Mouse (Mus musculus) R1 (cell line): Measurements from ENCODE around the gene Rufy1.
"Not testable (repeated sequence)": the region's sequence is repeated elsewhere in the genome, so short reads cannot be mapped to it uniquely, and the experiment has no call there.

ENCODE experiments used
- DNase-seq: peaks from one replicate; pipeline ENCODE4 v3.0.0-alpha.2; 2018; ENCODE audit warnings: low read depth, low spot score

Rufy1 gene

DNA sequence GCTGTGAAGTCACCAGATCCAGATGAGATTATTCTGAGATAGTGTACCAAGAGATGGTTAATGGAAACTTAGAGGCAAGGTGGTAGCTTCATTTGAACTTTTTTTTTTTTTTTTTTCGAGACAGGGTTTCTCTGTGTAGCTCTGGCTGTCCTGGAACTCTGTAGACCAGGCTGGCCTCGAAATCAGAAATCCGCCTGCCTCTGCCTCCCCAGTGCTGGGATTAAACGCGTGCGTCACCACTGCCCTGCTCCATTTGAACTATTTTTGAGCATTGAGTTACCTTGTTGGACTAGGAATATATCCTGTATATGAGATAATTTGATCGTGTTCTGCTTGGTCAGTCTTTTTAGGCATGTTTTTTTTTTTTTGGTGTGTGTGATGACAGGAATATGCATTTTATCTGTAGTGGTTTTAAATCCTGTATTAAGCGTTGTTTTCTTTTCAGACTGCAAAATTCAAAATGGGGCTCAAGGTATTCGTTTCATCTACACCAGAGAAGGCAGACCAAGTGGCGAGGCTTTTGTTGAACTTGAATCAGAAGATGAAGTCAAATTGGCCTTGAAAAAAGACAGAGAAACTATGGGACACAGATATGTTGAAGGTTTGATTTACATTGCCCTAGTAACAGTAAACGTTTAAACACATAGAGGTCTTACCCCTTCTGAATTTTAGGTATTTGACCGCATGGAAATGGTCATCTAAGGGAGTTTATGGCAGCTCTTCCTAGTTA lies 51.7 kb downstream of the Rufy1 start:
- DNase-seq, result no peak

DNA sequence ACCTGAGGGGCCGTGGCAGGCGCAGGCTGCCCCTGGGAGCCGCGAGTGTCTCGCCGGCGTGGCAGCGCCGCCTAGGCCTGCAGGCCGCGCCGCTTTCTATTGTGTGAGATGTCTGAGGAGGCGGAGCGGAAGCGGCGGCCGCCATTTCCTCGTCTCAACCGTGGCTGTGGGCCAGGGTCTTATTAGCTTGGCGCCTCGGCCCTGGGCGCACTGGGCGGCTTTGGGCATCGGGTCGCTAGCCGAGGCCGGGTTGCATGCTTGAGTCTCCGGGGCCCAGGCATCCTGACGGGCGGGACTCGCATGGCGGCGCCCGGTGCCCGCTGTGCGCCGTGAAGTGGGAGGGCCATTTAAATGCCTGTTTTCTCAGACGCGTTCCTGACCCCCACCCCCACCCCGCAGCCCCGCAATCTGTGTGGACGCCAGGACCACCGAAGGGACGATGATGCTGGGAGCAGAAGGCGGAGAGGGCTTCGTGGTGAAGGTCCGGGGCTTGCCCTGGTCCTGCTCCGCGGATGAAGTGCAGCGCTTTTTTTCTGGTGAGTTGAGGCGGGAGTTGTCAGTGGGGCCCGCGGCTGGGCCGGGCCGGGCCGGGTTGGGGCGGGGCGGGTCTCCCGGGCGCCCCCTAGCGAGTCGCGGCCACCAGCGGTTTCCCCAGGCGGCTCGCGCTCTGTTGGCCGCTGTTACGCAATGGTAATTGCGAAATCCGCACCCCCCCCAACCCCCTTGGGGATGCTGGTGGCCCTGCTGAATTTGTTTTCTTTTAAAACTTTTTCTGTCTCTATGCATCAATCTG lies 52.8 kb downstream of the Rufy1 start:
- peak; percentile 76 for DNase-seq

DNA sequence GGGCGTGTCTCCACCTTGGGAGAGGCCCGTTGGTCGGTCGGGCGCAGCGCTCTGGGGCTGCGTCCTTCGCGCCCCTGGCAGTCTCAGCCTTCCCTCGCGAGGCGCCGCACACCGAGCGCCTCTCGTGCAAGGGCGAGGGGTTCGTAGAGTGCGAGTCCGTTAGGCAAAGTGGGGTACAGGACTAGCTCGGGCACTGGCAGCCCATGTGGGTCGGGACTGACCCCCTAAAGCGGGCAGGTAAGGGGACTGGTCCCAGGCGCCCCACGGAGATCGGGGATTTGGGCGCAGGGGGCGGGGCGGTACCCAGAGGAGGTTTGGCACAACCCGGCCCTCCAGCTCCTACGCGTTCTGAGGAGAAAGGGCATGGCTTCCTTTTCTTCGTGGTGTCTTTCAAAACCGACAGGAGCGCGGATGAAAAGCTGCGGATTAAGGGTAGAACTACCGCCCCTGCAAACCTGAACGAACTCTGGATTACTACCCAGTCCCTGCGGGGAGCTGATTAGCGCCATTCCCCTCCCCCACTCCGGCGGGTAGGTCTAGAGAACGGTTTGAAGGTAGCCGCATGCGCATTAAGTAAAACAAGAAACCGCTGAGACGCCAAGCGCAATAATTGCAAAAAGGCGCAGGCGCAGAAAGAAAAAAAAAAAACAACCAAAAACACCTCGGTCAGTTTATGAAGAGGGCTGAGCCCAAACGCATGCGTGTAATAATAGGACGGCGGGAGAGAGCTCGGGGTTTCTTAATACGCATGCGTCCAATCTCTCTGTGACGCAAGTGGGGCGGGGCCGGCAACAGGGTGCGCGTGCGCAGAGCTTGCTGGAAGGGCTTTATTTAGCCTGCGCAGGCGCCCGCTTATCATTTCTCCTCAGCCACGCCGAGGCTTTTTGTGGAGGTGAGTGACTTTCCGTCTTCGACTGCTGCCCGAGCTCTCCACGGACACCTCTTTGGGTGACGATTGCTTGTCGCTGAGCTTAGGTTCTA lies 53.7 kb downstream of the Rufy1 start, which contains the start of gene Hnrnph1:
Gene Hnrnph1 (plus strand): TSS at position 80 of the 981 bp plus-strand sequence.
- DNase-seq, result peak; percentile 99

DNA sequence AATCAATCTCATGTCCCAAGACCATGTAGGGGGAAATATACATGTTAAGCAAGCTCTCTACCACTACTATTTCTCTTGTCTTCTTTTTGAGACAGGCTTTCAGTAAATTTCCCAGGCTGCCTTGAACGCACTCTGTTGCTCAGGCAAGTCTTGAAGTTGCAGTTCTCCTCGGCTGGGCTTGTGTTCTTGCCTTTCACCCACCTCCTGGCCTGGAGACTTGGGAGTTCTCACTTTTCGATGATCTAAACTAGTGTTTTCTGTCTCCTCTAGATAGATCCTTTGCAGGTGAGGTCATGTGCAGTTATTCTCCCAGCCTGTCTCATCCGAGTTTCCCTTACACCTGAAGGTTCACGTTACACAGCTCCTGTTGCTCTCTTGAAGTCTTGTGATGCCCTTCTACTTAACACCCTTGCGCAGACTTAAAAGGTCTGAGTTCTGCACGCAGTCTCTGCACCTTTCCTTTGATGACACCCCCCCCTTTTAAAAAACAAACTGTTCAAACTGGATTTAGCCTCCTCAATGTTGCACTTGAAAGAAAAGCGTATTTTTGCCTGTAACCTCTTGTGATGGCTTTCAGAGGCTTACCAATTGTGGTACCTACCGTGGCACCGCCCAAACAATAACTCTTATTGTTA lies 54.7 kb downstream of the Rufy1 start:
- no peak for DNase-seq

DNA sequence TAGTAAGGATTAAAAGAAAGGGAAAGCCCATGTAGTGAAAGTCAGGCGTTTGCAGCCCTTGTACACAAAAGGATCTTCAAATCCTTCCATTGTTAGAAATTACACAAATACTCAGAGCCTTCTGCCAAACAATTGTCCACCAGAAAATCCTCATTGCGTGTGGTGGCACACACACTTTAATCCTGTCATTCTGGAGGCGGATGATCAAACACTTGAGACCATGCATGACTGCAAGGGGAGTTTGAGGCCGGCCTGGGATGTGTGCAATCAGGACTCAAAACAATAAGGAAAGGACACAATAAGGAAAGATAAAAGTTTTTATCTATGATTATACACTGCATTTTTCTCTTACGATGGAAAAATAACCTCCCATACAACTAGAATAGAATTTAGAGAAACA lies 55.5 kb downstream of the Rufy1 start:
- no peak for DNase-seq

DNA sequence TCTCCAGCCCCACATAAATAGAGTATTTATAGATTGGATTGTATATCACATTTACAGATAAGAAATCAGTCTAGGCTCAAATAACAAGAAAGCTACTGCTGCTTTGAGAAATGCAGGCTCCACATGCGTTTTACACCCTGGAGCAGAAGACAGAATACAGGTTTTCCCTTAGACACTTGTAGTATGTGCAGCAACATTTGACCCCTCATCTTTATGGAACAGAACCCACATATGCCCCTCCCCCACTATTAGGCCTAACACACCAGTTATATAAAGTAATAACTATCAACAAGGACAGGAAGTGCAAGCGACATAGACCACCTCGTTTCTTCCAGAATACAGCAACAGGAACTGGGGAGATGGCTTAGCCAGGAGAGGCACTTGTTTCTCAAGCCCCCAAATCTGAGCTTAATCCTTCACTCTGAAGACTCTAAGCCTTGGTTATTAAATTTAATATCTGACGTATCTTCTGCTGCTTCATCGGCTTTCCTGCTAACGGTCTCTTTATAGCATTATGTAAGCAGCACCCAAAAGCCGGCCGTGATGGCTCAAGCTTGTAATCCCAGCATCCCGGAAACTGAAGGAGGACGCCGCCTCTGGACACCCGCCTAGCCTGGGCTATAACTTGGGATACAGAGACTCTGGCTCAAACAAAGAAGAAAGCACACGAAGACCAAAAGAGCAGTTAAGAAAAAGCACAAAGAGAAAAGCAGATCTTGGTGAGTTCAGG lies 56.5 kb downstream of the Rufy1 start:
- DNase-seq, result no peak

DNA sequence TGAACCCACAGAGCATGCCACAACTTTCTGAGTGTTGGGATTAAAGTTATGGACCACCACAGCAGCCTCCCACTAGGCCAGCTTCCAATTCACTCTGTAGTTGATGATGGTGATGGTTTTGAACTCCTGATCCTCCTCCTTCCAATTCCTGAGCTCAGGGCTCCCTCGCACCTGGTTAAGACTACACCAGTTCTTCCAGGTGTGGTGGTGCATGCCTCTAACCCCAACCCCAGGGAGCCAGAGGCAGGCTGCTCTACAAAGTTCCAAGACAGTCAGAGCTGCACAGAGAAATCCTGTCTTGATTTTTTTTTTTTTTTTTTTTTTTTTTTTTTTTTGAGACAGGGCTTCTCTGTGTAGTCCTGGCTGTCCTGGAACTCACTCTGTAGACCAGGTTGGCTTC lies 57.3 kb downstream of the Rufy1 start:
- DNase-seq, result no peak

DNA sequence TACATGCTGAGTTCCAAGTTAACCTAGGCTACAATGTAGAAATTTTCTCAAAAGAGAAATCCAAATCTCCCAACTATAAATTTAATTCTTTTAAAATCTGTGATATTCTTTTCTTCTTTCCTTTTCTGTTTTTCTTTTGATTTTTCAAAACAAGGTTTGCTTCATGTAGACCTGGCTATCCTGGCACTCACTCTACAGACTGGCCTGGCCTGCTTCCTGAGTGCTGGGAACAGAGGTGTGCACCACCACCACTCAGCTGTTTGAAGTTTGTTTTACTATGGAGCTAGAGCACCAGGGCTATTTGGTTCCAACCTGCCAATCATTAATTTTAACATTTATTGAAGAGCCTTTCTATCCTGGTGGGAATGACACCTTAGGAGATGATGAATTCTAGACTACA lies 57.8 kb downstream of the Rufy1 start:
- no peak for DNase-seq

DNA sequence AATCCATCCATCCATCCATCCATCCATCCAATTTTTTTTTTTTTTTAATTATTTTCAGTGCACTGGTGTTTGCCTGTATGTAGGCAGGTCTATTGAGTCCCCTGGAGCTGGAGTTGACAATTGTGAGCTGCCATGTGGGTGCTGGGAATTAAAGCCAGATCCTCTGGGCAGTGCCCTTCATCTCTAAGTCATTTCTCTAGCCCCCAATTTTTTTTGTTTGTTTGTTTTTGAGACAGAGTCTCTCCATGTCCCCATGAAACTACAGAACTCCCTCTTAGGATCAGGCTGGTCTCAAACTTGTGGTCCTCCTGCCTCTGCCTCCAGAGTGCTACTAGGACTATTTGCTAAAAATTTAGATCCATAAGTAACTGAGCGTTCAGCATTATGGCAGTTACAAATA lies 59.0 kb downstream of the Rufy1 start:
- no peak for DNase-seq

DNA sequence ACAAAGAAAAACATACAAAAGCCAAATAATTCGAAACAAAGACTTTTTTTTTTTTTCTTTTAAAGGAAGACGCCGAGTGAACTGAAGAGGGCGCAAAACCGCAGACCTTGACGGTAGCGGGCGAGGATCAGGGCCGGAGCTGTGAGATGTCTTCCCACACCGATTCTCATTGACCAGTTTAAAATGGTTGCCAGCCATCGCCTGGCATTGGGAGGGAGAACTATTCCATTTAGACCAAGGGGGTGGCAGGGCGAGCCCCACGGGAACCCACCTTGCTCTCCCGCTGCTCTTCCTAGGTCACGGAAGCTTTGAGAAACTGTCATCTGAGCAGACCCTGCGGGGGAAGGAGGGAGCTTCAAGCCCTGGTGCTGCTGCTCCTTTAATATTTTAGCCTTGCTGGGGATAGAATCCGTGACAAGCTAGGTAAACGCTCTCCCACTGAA lies 59.5 kb downstream of the Rufy1 start:
- DNase-seq, result peak; percentile 77

DNA sequence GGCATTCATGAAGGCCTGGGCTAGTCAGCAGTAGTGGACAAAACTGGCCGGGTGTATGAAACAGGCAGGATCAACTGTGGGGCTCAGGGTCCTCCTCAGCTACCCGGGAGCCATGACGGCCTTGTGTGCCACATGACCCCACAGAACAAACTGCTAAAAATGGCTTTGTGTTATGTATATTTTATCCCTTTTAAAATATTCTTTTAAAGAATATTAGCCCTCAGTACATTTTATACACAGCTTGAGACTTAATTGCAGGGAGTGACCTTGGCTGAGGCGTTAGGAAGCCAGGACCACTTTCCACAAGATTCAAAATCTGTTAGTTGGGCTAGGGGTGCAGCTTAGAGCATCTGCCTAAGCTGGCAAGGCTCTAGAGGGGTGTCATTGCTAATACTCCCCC lies 60.0 kb downstream of the Rufy1 start:
- DNase-seq, result no peak

DNA sequence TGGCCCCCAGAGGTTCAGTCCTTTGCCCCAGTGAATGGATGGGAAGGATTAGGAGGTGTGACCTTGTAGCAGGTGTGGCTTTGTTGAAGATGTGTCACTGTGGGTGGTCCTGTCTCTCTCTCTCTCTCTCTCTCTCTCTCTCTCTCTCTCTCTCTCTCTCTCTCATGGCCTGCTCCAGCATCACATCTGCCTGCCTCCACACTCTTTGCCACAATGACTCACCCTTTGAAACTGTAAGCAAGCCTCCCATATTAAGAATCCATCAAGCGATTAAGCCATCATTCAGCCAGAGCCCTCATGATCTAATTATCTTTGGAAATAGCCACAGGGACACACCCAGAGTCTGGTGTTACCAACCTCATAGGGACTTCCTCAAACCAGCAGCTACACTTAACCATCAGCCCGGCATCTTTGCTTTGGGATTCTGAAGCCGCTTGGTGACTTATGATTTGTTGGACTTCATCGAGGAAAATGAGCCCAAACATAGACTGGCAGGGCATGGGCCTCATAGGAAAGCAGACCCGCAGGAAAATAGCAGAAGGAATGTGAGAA lies 61.5 kb downstream of the Rufy1 start:
- peak; percentile 29 for DNase-seq

DNA sequence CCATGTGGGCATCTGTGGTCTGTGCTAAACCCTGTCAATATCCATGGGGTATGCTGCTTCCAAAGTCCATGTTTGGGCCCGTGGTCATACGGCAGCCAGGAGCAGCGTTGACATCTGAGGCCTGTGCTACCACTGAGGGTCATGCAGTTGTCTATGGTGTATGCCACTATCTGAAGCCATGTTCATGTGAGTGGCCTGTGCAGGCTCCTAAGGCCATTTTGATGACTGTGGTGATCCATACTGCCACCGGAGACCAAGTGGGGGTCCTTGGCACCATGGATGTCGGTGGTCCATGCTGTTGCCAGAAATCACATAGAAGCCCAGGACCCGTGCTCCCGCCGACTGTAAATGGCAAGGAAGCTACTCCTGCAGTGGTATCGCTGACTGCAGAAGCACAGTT lies 63.4 kb downstream of the Rufy1 start:
- DNase-seq, result no peak

DNA sequence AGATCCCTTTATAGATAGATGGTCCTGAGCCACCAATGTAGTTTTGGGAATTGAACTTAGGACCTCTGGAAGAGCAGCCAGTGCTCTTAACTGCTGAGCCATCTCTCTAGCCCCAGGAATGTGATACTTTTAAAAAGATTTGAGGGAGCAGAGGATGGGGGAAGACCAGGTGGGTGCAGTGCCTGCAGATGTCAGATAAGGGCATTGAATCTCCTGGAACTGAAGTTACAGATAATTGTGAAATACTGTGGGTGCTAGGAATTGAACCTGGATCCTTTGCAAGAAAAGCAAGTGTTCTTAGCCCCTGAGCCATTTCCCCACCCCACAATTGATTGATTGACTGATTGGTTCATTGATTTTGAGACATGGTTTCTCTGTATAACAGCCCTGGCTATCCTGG lies 65.6 kb downstream of the Rufy1 start:
- no peak for DNase-seq

DNA sequence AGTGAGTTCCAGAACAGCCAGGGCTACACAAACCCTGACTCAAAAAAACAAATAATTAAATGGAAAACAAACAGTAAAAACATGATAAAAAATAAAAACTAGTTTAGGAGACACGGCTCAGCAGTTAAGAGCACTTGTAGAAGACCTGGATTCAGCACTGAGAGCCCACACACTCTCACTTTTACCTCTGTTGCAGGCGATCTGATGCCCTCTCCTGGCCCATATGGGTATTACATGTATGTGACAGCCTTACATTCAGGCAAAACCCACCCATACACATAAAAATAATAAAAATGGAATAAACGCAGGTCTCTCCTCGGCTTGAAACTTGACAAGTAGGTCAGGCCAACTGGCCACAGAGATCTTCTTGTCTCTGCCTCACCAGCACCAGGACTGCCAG lies 66.4 kb downstream of the Rufy1 start:
- DNase-seq, result peak; percentile 75

DNA sequence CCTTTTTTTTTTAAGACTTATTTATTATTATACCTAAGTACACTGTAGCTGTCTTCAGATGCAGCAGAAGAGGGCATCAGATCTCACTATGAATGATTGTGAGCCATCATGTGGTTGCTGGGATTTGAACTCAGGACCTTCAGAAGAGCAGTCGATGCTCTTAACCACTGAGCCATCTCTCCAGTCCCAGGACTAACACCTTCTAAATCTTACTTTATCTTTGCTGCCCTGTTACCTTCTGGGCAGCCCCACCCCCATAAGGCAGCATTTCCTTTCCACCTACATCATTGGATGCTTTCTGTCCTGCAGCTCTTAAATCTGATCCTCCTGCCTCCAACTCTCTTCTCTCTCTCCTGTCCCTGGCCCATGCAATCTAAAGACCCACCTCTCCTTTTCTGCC lies 69.6 kb downstream of the Rufy1 start:
- not testable (repeated sequence) for DNase-seq

DNA sequence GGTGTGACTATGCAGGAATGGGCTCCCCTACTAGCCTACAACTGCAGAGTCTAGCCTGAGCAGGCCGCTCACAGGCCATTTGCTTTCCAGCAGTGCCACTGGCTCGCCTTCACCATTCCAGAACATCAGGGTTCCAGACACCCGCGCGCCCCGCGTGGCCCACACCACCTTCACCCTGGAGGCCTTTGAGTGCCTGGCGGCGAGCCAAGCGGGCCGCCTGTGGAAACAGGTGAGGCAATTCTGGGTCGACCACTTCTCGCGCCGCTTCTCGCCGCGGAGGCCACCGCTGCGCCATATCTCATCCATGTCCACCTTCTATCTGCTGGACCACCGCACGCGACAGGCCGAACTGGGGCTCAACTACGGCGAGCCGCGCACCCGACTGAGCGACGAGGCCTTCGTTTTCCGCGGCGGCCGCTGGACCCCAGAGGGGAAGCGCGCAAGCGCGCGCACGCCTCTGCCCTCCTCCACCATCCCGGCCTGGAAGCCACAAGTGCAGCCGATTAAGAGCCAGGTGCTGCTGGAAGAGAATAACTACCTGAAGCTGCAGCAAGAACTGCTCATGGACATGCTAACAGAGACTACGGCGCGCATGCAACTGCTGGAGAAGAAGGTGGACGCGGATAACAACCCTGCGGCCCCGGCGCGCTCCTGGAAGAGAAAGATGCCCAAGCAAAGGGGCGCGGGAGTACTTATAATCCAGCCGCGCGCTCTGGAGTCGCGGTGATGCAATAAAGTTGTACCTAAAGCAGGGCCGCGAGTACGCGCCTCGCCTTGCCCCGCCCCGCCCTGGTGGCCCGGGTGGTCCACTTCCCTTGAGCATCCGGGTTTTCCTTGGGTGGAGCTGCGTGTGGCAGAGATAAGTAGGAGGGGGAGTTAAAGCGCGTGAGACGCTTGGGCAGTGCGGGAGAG lies 71.7 kb downstream of the Rufy1 start:
- peak; percentile 92 for DNase-seq

DNA sequence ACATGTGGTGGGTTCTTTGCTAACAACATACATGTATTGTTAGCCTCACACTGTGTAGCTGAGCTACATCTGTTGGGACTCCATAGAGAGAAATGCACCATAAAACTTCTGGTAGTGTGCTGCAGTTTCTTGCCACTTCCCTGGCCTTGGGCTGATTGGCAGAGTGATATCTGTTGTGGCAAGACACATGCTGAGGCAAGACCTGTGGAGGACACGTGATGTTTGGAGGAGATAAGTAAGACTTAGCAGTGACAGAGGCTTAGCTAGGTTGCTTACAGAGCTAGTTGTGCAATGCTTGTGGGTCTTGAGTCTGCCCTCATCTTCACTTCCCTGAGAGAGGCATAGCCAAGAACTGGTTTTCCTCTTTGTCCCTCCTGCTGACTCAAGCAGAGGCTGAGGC lies 75.5 kb downstream of the Rufy1 start:
- DNase-seq, result no peak

DNA sequence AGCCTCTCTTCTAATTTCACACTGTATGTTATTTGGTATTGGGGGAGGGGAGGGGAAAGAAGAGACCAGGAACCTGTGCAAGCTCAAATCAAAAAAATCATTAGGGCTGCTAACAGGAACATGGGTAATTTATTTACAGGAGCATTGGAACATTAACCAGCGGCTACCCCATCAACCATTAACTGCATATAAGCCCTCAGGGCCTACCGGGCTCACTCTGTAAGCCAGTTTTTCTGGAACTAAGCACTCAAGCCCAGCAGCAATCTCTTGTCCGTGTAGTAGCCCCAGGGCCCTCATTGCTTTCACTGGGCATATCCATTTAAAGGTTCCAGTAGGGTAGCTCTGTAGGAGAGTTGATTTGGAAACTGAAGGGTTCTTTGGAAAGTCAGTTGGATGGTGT lies 76.1 kb downstream of the Rufy1 start:
- DNase-seq, result no peak
